Mouse (Mus musculus) layer of hippocampus, postnatal 10 days (tissue): ENCODE results near the gene Speer4c. TPM values are rescaled to one million over a fixed set of nuclear protein-coding genes. Genes with fewer than 3 reads are reported as not detected.
"Not testable (repeated sequence)": the region's sequence is repeated elsewhere in the genome, so short reads cannot be mapped to it uniquely, and the experiment has no call there.

Experiments used
- DNase-seq, 2 experiments: peaks; one replicate each; pipeline ENCODE4 v3.0.0; 2021; ENCODE audit warnings: low spot score in 2 of 2
- long read RNA-seq: library from polyadenylated mRNA; stranded (forward); transcript quantifications from one replicate; pipeline ENCODE4 v2.0.0, GENCODE M21; 2023
- total RNA-seq, 2 experiments: library from RNA; stranded (reverse); gene quantifications; 2 replicates each; pipeline ENCODE4 v1.2.3; 2021

The Speer4c gene
- not detected for total RNA-seq
- long read RNA-seq: 0 reads

GRCm38 (mm10) chr5:15714171-15714570, at the start of gene Speer4c:
Speer4c (minus strand) TSS chr5:15714271.
- DNase-seq: not testable (repeated sequence)

- DNase-seq: no peak
These were observed 33.6 kb upstream of the Speer4c start for GRCm38 (mm10) chr5:15747478-15748255.

GRCm38 (mm10) chr5:15734097-15734867, 20.2 kb upstream of the Speer4c start:
- DNase-seq: no peak

- DNase-seq: peak; percentile 15 to 37
These were observed 11.2 kb downstream of the Speer4c start for GRCm38 (mm10) chr5:15702891-15703290.

- DNase-seq: not testable (repeated sequence)
These were observed 16.4 kb downstream of the Speer4c start for GRCm38 (mm10) chr5:15697719-15698118.

- DNase-seq: not testable (repeated sequence)
These were observed 22.2 kb downstream of the Speer4c start for GRCm38 (mm10) chr5:15691849-15692248.

- DNase-seq: not testable (repeated sequence)
These were observed 23.2 kb downstream of the Speer4c start for GRCm38 (mm10) chr5:15690822-15691221.

- DNase-seq: not testable (repeated sequence)
These were observed 24.3 kb downstream of the Speer4c start for GRCm38 (mm10) chr5:15689659-15690213.

- DNase-seq: not testable (repeated sequence)
These were observed 25.0 kb downstream of the Speer4c start for GRCm38 (mm10) chr5:15688874-15689658.

- DNase-seq: not testable (repeated sequence)
These were observed 32.6 kb downstream of the Speer4c start for GRCm38 (mm10) chr5:15681301-15682035.

GRCm38 (mm10) chr5:15679980-15680949, 33.8 kb downstream of the Speer4c start:
- not testable (repeated sequence) for DNase-seq

GRCm38 (mm10) chr5:15678907-15679306, 35.2 kb downstream of the Speer4c start:
- not testable (repeated sequence) for DNase-seq

- DNase-seq: not testable (repeated sequence)
These were observed 36.3 kb downstream of the Speer4c start for GRCm38 (mm10) chr5:15677750-15678149.

- not testable (repeated sequence) for DNase-seq
These were observed 39.4 kb downstream of the Speer4c start for GRCm38 (mm10) chr5:15674429-15675244.

- DNase-seq: not testable (repeated sequence)
These were observed 40.1 kb downstream of the Speer4c start for GRCm38 (mm10) chr5:15673989-15674388.

- not testable (repeated sequence) for DNase-seq
These were observed 43.3 kb downstream of the Speer4c start for GRCm38 (mm10) chr5:15670789-15671188.

GRCm38 (mm10) chr5:15663847-15664246, 50.2 kb downstream of the Speer4c start:
- DNase-seq: not testable (repeated sequence)
